Mouse (Mus musculus): Measurements from ENCODE around the gene Pld3.
A peak's percentile ranks its signal among the peaks of the same experiment; 100 is the strongest.
"Not testable (repeated sequence)": the region's sequence is repeated elsewhere in the genome, so short reads cannot be mapped to it uniquely, and the experiment has no call there.

Pld3 gene

DNA sequence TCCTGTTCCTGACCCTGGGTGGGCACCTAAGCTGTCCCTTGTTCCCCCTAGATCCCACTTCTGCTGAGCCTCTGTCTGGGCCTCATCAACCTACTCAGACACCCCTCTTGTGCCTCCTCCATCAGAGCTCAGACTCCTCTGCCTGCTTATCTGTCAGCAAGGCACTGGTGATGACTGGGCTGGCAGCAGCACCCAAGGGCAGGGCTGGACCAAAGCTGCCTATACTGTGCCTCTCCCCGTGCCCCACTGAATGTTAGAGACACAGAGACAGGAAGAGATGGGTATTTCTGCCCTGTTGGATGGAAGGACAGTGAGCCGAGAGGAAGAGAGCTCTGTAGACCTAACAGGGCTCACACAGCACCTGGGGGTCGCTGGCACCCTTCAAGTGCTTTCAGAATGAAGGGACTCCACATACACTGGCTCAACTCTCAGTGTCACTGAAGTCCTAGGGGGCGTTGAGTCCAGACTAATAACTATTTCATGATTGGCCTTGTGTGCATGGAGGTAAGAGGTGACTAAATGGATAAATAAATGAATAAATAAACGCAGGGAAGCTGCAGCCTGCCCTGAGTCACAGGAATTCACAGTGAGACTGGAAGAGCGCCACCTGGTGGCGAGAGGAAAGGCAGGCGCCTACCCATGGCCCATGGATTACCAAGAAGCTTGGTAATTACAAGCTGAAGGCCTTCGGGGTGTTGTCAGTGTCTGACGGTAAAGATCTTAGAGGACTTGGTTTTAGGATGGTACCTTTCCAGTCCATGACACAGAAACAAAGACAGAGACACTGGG is 26.8 kb downstream of the Pld3 start:
- DNase-seq (ENCODE audit: extremely low read depth, insufficient read length, low spot score): peak; percentile 41

DNA sequence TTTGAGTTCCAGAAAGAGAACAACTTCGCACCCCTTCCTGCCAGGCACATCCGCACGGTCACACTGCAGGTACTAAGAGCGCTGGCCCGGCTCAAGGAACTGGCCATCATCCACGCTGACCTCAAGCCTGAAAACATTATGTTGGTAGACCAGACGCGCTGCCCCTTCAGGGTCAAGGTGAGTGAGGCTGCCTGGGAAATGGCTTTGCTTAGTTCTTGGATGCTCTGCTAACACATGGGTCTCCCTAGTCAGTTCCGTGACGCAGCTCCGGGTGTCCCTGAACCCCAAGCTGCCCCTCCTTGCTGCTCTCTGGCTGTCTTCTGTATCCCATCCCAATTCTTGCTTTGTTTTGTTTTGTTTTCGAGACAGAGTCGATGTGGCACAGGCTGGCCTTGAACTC is 29.2 kb downstream of the Pld3 start:
- no peak for DNase-seq (ENCODE audit: extremely low read depth, insufficient read length, low spot score)

DNA sequence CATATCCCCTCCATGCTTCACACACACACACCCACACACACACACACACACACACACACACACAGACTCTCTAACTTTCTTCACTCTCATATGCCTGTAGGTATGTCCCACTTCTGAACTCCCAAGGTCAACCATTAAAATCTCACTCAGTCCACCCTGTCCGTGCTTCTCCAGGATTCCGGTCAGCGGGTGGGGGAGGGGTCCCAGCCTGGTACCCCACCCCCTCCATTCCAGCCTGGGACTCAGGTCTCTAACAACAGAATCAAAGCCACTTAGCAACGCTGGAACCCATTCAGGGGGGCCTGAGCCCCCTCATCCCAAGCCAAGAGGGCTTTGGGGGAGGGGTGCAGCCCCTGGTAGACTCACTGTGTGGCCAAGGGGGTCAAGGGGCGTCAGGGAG is 30.1 kb downstream of the Pld3 start, which contains the start of gene Hipk4:
Hipk4 (plus strand) TSS at position 301 of the 400 bp plus-strand sequence.
- no peak for DNase-seq (ENCODE audit: extremely low read depth, insufficient read length, low spot score)

DNA sequence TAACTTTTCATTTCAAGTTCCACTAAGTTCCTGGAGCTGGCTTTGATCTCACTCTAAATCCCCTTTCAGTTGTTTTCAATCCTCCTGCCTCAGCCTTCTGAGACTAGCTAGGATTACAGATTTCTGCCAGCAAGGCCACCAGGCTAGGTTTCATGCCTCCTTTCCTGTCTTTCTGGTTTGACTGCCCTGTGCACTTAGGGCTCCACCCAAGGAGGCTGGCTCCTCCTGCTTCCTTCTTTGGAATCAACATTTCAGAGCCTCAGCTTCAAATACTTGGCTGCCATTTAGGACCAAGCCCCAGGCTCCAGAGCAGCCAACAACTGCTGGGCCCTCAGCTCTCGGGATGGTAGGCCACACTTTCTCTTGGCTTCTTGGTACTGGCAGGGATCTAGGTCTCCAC is 32.4 kb downstream of the Pld3 start:
- DNase-seq (ENCODE audit: extremely low read depth, insufficient read length, low spot score): no peak

DNA sequence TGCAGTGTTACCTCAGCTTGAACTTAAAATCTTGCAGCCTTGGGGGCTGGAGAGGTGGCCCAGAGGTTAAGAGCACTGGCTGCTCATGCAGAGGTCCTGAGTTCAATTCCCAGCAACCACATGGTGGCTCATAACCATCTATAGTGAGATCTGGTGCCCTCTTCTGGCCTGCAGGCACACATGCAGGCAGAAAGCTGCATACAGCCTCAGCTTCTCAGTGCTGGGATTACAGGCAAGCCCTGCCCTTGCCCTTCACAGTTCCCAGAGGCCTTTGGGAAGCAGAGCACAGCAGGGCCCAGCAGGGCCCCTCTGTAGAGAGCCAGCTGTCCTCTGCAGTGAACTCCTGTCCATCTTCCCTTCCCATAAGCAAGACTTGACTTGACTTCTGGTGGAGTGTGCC is 32.9 kb downstream of the Pld3 start:
- no peak for DNase-seq (ENCODE audit: extremely low read depth, insufficient read length, low spot score)

DNA sequence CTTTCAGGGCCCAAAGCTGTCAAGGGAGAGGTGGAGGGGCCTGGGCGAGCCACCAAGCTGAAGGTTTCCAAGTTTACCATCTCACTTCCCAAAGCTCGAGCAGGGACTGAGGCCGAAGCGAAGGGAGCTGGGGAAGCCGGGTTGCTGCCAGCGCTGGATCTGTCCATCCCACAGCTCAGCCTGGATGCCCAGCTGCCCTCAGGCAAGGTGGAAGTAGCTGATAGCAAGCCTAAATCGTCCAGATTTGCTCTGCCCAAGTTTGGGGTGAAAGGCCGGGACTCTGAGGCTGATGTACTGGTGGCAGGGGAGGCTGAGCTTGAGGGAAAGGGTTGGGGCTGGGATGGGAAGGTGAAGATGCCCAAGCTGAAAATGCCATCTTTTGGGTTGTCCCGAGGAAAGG is 34.7 kb downstream of the Pld3 start:
- no peak for DNase-seq (ENCODE audit: extremely low read depth, insufficient read length, low spot score)

DNA sequence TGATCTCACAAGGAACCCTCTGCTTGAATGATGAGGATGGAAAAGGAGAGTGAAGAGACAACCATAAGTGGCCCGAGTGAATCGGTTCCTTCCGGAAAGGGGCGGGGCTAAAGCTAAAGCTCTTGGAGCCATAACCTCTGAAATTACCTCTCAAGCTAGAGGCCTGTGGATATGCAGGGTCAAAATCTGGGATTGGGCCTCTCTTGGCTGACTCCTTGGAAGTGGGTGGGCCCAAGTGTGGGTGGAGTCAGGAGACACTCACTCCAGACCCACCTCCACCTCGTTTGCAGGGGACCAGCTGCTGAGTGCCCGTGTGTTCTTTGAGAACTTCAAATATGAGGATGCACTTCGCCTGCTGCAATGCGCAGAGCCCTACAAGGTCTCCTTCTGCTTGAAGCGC is 38.1 kb downstream of the Pld3 start:
- DNase-seq (ENCODE audit: extremely low read depth, insufficient read length, low spot score): no peak

DNA sequence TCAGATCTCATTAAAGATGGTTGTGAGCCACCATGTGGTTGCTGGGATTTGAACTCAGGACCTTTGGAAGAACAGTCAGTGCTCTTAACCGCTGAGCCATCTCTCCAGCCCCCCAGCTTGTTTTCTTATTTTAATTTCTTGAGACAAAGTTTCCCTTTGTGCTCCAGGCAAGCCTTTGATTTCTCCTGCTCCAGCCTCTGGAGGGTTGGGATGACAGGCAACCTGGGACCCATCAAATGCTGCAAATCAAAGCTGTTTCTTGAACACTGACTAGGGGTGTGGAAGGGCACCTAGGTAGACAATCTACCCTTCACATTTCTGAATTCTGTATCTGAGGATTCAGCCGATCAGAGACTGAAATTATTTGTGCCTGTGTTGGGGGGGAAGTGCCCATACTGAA is 42.2 kb downstream of the Pld3 start:
- no peak for DNase-seq (ENCODE audit: extremely low read depth, insufficient read length, low spot score)

DNA sequence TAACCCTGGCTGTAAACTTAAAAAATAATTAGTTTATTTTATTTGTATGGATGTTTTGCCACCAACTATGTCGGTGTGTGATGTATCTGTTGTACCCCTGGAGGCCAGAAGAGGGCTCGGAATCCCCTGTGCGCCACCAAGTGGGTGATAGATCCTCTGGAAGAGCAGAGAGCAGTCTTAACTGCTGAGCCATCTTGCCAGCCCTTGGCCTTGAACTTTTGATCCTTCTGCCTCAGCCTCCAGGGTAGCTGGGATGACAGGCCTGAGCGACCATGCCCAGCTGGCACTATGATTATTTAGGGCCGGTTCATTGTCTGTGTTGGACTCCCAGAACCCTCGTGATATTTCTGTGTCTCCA is 44.4 kb downstream of the Pld3 start:
- DNase-seq (ENCODE audit: extremely low read depth, insufficient read length, low spot score): no peak

DNA sequence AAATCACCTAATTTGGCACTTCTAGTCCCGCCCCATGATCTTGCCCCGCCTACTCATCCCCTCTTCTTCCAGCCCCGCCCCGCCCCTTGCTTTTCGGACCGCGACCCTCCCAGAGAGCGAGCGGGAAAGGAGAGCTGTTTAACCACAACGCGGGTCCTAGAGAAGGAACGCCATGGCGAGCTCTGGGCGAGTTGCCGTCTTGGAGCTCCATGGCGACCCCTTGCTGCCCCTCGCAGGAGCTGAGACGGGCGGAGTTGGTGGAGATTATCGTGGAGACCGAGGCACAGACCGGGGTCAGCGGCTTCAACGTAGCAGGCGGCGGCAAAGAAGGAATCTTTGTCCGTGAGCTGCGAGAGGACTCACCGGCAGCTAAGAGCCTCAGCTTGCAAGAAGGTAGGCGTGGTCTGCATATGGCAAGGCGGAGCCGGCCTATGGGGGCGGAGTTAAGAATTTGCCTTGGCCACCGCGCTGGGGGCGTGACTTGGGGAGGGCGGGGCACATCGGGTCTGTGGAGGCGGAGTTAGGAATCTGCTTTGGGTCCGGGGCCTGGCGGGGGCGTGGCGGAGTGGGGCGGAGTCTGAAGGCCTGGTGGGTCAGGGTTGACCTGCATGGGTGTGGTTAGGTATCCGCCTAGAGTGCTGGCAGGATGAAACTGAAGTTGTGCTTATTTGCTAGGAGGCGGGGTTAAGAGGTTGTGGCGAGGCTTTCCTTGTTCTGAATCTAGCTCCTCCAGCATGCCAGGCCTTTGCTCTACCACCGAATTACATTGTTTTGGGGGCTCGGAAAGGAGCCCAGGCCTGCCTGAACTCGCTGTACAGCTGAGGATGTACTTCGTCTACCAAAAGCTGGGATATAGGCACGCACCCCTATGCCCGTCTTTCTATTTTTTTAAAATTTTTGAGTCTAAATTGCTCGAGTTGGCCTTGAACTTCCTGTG is 45.0 kb downstream of the Pld3 start:
- DNase-seq (ENCODE audit: extremely low read depth, insufficient read length, low spot score): peak; percentile 99

DNA sequence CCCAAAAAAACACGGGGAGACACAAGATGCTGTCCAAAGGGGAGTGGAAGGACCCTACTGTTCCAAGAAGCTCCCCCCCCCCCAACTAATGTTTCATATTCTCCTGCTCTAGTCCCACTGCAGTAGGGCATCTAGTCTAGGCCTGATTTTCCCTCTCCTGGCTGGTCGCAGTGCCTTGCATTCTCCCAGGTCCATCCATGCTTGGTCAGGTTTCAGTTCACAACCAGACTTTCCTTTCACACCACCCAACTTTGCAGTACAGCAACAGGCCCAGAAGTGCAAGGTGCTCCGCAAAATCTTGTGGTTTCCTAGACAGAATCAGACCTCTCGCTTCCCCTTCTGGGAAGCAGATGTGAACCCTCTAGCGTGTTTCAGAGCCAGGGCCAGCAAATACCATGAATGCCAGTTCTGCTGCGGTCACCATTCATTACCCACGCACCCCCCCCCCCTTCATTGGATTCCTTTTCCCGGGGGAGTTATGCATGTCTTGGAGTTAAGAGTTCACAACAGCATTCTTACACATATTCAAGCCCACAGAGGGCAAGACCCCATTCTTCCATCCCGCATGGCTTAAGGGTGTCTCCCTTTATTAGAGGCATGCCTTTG is 46.1 kb downstream of the Pld3 start:
- peak; percentile 71 for DNase-seq (ENCODE audit: extremely low read depth, insufficient read length, low spot score)

DNA sequence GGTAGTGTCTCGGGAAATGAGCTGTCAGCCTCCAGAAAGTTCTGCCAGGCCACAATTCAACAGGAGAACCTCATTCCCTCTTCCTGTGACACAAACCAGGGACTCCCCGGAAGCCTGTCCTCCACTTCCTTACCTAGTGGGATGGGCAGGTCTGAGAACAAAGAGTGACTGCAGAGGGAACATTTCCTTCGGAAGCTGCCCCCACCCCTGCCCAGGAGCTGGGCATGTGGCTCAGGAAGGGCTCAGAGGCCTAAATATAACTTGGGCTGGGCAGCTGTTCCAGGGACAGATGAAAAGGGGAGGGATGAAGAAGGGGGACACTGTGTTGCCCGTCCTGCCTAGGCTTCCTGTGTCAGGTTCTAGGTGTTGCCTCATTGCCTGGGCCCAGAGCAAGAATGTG is 51.4 kb downstream of the Pld3 start:
- DNase-seq (ENCODE audit: extremely low read depth, insufficient read length, low spot score): no peak

DNA sequence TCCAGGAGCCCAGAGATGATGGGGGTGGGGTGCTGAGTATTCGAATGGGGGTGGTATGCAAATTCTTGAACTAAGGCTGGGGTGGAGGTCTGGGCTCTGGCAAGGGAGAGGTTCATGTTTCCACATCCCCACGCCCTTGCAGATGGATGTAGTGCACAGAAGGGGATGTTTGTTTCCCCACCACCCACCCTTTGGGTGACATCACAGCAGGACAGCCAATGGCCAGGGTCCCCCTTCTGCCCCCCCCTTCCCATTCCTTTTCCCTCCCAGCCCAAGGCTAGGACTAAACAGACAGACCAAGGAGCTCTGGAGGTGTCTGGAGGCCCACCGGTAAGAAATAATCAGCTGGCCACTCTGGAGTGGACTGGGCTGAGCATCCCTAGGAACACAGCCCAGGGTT is 54.0 kb downstream of the Pld3 start, which contains the start of gene Prx:
Prx (plus strand) TSS at position 289 of the 400 bp plus-strand sequence.
- no peak for DNase-seq (ENCODE audit: extremely low read depth, insufficient read length, low spot score)

DNA sequence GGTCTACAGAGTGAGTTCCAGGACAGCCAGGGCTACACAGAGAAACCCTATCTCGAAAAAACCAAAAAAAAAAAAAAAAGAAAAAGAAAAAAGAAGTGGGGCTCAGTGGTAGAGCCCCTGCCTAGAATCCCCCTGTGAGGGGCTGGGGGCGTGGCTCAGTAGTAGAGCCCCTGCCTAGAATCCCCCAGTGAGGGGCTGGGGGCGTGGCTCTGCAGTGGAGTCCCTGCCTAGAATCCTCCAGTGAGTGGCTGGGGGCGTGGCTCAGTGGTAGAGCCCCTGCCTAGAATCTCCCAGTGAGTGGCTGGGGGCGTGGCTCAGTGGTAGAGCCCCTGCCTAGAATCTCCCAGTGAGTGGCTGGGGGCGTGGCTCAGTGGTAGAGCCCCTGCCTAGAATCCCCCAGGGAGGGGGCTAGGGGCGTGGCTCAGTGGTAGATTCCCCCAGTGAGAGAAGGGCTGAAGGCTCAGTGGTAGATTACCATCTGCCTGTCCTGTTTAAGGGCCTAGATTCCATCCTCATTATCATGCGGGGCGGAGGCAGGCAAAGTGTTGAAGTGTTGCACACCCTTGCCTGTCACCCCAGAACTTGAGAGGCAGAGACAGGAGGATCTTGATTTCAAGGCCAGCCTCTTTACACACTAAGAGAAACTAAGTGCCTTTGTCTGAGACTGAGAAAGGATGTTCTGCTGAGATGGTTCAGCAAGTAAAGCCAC is 58.2 kb downstream of the Pld3 start:
- DNase-seq (ENCODE audit: extremely low read depth, insufficient read length, low spot score): not testable (repeated sequence)

DNA sequence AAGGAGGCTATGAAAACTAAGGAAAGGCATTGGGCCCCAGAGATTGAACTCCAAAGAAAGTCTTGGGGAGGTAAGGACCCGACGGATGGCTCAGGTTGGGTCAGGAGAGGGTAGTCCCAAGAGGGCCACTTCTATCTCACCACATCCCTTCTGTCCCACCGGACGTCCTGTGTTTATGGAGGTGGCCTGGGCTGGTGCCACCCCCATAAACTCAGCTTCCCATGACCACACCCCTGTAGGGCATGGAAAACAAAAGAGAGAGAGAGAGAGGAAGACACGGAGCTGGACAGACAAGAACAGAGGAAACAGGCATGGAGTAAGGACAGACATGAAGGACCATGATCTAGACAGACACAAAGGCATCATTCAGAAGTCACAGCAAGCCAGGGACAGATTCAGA is 59.6 kb downstream of the Pld3 start:
- no peak for DNase-seq (ENCODE audit: extremely low read depth, insufficient read length, low spot score)

DNA sequence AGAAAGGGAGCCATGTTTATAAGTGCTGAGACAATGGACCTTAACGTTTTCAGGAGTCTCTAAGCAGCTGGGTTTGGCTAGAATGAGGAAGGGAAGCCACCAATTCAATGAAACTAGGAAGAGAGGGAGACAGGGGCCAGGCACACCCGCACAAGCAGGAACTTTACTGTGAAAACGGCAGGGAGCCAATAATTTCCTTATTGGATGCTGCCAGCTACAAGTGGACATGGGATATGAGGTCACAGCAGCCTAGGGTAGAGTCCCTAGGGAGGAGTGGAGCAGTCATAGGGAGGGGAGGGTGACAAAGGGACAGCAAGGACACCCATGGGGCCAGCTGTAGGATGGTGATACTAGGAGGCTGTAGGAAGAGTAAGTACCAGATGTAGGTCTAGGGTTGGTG is 60.0 kb downstream of the Pld3 start:
- DNase-seq (ENCODE audit: extremely low read depth, insufficient read length, low spot score): no peak

DNA sequence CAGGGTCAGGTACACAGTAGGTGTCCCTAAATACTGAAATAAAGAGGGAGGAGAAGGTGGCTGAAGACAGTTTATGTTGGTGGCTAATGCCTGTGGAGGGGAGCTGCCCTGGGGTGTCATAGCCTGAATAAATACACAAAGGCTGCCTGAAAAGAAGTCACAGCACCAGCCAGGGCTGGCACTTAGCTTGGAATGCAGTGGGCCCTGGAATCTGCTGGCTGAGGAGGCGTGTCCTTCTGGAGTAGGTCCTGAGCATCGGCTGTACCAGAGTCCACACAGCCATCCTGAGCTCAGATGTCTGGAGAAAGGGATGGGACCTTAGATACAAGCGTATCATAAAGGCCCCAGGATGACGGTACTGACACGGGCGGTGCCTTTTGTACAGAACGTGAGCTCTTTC is 61.2 kb downstream of the Pld3 start:
- DNase-seq (ENCODE audit: extremely low read depth, insufficient read length, low spot score): no peak

DNA sequence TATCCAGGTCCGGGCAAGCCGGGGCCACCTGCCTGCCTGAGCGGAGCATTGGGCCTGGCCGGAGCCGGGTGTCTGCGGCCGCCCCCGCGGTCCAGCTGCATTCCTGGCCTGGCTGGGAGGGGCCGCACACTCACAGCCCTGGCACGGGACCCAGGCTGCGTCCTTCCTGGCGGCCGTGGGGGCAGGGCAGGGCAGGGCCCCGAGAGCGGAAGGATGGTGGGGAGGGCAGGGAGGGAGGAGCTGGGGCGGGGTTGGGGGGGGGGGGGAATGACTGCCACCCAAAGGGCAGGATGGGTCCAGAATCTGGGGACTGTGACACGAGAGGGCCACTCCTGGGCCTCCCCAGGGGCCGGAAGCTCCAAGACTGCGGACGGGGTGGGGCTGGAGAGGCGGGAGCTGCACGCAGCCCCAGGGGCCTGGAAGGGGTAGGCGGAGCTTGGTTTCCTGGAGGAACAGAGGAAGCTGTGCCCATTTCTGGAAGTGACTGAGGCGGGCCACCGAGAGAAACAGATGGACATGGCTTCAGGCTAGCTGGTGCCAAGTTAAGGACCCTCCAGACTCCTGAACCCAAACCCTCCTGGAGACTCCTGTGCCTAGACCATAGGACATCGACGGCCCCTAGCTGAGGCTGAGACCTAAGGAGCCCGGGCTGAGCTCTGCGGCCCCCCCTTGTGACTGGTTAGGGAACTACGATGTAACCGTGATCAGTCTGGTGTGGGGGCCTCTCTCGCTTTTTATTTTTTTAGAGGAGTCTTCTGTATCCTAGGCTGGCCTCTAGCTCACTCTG is 62.3 kb downstream of the Pld3 start:
- peak; percentile 96 for DNase-seq (ENCODE audit: extremely low read depth, insufficient read length, low spot score)

DNA sequence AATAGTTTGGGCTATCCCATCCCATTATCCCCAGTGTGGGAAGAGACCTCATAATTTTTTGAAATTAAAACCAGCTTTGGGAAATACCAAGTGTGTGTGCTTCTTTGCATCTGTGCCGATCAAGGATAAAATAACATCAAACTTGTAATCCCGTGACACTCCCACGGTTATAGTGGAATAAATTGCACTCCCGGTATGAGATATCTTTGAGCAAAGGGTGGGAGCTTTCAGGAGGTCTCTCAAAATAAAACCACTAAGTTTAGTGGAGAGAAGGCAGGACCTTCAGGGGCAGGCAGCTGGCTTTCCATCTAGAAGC is 62.8 kb downstream of the Pld3 start:
- DNase-seq (ENCODE audit: extremely low read depth, insufficient read length, low spot score): no peak

DNA sequence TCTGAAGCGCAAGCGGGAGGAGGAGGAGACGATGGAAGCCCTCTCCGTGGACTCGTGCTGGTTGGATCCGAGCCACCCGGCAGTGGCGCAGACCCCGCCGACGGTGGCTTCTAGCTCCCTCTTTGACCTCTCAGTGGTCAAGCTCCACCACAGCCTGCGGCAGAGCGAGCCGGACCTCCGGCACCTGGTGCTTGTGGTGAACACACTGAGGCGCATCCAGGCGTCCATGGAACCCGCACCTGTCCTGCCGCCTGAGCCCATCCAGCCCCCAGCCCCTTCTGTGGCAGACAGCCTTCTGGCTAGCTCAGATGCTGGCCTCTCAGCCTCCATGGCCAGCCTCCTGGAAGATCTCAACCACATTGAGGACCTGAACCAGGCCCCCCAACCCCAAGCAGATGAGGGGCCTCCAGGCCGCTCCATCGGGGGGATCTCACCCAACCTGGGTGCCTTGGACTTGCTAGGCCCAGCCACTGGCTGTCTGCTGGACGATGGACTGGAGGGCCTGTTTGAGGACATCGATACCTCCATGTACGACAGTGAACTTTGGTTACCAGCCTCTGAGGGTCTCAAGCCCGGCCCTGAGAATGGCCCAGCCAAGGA is 63.6 kb downstream of the Pld3 start:
- DNase-seq (ENCODE audit: extremely low read depth, insufficient read length, low spot score): no peak
